Mouse (Mus musculus): ENCODE measurements around the gene Notch4. TPM values are rescaled to one million over a fixed set of nuclear protein-coding genes. Genes with fewer than 3 reads are reported as not detected.

Notch4 gene
- polyA plus RNA-seq, 1 experiment: 4.3 TPM

DNA sequence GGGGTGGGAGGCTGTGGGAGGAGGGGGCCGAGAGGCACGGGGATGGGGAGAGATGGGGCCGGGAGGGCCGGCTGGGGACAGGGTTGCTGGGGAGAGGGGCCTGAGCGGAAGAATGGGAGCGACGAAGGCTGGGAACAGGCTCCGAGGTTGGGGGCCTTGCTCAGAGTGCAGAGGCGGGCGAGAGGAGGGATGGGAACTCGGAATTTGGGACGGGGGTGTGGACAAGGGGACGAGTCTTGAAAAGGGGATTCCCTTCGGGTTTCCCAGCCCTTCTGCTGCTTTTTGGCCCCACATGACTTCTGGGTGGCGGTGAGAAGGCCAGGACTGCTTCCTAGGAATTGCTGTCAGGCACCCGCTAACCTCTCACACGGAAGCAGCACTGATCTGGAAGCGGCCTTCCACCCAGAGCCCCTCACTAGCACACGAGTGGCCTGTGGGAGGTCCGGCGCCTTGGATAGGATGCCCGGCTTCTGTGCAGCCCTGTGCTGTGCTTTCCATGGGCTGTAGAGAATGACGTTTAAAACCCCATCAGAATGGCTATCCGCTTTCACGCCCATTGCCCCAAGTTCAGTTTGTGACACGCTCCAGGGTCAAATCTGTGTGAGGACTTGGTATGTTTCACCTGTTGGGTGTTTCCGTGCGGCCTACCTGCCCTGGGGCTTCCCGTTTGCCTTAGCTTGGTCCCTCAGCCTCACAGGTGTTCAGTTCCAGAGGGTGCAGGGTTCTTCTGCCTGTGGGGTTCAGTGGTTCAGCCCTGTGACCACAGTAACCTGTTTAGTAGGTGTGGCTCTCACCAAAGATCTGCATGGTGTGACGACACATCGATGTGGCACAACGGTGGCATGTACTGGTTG is 42.3 kb downstream of the Notch4 start:
- H3K27ac ChIP-seq (ENCODE audit: insufficient read depth, low read length): no peak overlapping the region

DNA sequence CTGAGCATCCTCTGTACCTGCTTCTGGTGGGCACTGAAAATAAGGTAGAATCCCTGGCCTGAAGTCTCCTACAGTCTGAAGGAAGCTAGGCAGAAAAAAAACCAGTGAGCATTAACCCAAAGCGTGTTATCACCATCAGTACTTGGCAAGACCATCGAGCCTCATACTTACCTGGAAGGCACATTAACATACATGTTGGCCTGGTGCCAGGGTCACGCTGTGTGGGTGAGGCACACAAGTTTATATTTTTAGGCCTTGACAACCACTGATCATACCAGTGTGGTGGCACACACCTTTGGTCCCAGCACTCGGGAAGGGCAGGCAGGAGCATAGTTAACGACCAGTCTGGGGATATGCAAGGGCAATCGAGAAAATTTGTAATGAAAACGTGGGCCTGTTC is 43.9 kb downstream of the Notch4 start:
- Histone ChIP-seq H3K27me3 (ENCODE audit: control insufficient read depth, insufficient read depth, low read length) (no peaks in the 10 kb centered on the region), H3K27ac (ENCODE audit: insufficient read depth, low read length) (no peak overlapping the region), H3K4me3 (replicated peaks; ENCODE audit: insufficient read depth, low read depth, low read length) (no peak overlapping the region), H3K4me1 (ENCODE audit: control insufficient read depth, insufficient read depth, low read length) (peaks cover 23% of the 10 kb centered on the region)
- DNase-seq: no peak
- WGBS: 22% methylated on average over 7 of the region's 7 CpGs
- no peak for TF ChIP-seq CTCF (IDR thresholded peaks at IDR 0.05; ENCODE audit: borderline replicate concordance, insufficient read depth, low read depth, low read length)
- TF ChIP-seq POLR2A (IDR thresholded peaks at IDR 0.05; ENCODE audit: borderline replicate concordance, insufficient read depth, low read length): no peak

More for the DNA sequence above, 42.3 kb downstream of the Notch4 start:
- H3K4me1 ChIP-seq (ENCODE audit: control insufficient read depth, insufficient read depth, low read length): peaks cover 21% of the 10 kb centered on the region
- no peak for TF ChIP-seq POLR2A (IDR thresholded peaks at IDR 0.05; ENCODE audit: borderline replicate concordance, insufficient read depth, low read length)
- no peak for TF ChIP-seq CTCF (IDR thresholded peaks at IDR 0.05; ENCODE audit: borderline replicate concordance, insufficient read depth, low read depth, low read length)
- H3K4me3 ChIP-seq (replicated peaks; ENCODE audit: insufficient read depth, low read depth, low read length): peak overlapping the region; percentile 82
- DNase-seq: peak in 1 of 2 experiments; percentile 56
- WGBS: 11% methylated on average over 32 of the region's 32 CpGs
- H3K27me3 ChIP-seq (ENCODE audit: control insufficient read depth, insufficient read depth, low read length): no peaks in the 10 kb centered on the region

DNA sequence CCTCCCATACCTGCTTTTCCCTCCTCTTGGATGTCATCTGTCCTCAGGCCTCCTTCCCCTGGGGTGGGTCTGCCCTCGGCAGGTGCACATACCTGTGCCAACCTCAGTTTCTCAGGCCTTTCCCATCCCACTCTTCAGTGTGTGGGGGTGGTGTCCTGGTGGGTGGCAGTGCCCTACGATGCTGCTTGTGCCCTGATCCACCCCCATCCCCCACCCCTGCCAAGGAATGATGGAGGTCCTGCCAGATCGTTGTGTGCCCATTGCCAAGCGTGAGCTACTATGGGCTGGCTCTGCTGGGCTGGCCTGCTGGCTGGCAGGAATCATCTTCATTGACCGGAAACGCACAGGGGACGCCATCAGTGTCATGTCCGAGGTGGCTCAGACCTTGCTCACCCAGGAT is 47.0 kb downstream of the Notch4 start:
- WGBS: 14% methylated on average over 8 of the region's 8 CpGs
- Histone ChIP-seq H3K4me3 (replicated peaks; ENCODE audit: insufficient read depth, low read depth, low read length) (no peak overlapping the region), H3K27me3 (ENCODE audit: control insufficient read depth, insufficient read depth, low read length) (no peaks in the 10 kb centered on the region), H3K4me1 (ENCODE audit: control insufficient read depth, insufficient read depth, low read length) (peaks cover 23% of the 10 kb centered on the region), H3K27ac (ENCODE audit: insufficient read depth, low read length) (peak overlapping the region; percentile 23; the same call in 1 of the 2 replicates)
- TF ChIP-seq CTCF (IDR thresholded peaks at IDR 0.05; ENCODE audit: borderline replicate concordance, insufficient read depth, low read depth, low read length) (no peak), POLR2A (IDR thresholded peaks at IDR 0.05; ENCODE audit: borderline replicate concordance, insufficient read depth, low read length) (no peak)
- no peak for DNase-seq

DNA sequence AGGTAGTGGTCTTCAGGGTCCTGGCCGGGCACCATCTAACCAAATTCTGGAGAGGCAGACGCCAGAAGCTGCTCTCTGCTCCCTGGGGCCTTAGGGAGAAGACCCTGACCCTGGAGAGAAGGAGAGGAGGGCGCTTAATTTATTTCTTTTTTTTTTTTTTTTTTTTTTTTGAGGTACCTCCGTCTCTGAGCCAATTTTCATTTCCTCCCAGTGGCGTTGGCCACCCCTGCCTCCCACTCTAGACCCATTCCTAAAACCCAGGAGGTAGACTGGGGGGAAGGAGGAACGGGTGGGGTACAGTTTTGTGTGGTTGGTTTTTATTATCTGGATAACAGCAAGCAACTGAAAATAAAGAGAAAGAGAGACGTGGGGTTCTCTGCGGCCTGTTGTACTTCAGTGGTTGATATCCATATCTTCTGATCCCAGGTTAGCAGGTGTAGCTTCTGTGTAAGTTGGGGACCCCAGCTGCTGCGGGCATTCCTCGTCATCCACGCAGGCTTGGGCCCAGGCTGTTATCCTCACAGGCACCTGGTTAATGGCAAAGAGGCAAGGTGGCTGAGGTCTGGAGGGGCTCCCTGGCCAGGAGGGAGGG is 49.1 kb downstream of the Notch4 start:
- H3K27ac ChIP-seq (ENCODE audit: insufficient read depth, low read length): no peak overlapping the region
- 84% methylated on average over 11 of the region's 11 CpGs for WGBS
- no peak for DNase-seq
- peaks cover 15% of the 10 kb centered on the region for H3K4me1 ChIP-seq (ENCODE audit: control insufficient read depth, insufficient read depth, low read length)
- H3K4me3 ChIP-seq (replicated peaks; ENCODE audit: insufficient read depth, low read depth, low read length): no peak overlapping the region
- TF ChIP-seq POLR2A (IDR thresholded peaks at IDR 0.05; ENCODE audit: borderline replicate concordance, insufficient read depth, low read length) (no peak), CTCF (IDR thresholded peaks at IDR 0.05; ENCODE audit: borderline replicate concordance, insufficient read depth, low read depth, low read length) (no peak)
- no peaks in the 10 kb centered on the region for H3K27me3 ChIP-seq (ENCODE audit: control insufficient read depth, insufficient read depth, low read length)

DNA sequence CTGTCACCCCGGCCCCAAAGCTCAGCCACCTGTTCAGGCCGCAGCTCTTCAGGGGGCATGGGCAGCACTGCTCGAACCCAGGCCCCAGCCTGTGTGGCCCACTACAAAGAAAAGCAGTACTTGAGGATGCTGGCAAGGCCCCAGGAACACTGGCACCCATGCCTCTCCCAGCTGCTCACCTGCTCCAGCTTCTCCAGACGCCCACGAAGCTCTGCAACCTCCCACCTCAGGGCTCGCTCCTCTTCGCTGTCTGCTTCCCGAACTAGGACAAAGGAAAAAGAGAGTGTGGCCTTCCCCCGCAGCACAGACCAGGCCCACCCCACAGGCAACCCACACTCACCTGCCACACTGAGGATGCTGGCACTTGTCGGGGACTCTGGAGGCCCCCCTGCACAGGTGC is 49.8 kb downstream of the Notch4 start:
- WGBS: 70% methylated on average over 10 of the region's 10 CpGs
- H3K27ac ChIP-seq (ENCODE audit: insufficient read depth, low read length): no peak overlapping the region

DNA sequence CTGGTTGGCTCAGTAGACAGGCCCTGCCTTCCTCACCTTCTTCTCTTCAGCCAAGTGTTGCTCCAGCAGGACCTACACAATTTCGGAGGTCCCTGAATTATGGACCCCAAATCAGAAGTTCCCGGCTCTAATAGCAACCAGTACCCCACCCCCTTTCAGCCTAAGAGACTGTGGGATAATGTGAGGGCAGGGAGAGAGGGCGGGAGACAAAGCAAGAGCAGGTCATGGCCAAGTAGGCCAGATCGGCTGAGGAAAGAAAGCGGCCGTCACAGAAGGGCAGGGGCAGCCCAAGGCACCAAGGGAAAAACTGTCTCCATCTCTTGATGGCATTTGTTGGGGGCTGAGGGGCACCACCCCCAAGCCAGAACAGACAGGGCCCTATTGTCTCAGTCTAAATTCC is 51.8 kb downstream of the Notch4 start, which contains the start of gene Egfl8:
Gene Egfl8, minus strand, starts transcription at position 101 of the 400 bp plus-strand sequence.
- H3K27ac ChIP-seq (ENCODE audit: insufficient read depth, low read length): no peak within 1 kb of the TSS
- no peak for DNase-seq
- WGBS: 57% methylated on average over 6 of the region's 6 CpGs

More for the DNA sequence above, 49.8 kb downstream of the Notch4 start:
- TF ChIP-seq POLR2A (IDR thresholded peaks at IDR 0.05; ENCODE audit: borderline replicate concordance, insufficient read depth, low read length) (no peak), CTCF (IDR thresholded peaks at IDR 0.05; ENCODE audit: borderline replicate concordance, insufficient read depth, low read depth, low read length) (no peak)
- DNase-seq: no peak
- Histone ChIP-seq H3K4me3 (replicated peaks; ENCODE audit: insufficient read depth, low read depth, low read length) (no peak overlapping the region), H3K4me1 (ENCODE audit: control insufficient read depth, insufficient read depth, low read length) (peaks cover 15% of the 10 kb centered on the region), H3K27me3 (ENCODE audit: control insufficient read depth, insufficient read depth, low read length) (no peaks in the 10 kb centered on the region)

DNA sequence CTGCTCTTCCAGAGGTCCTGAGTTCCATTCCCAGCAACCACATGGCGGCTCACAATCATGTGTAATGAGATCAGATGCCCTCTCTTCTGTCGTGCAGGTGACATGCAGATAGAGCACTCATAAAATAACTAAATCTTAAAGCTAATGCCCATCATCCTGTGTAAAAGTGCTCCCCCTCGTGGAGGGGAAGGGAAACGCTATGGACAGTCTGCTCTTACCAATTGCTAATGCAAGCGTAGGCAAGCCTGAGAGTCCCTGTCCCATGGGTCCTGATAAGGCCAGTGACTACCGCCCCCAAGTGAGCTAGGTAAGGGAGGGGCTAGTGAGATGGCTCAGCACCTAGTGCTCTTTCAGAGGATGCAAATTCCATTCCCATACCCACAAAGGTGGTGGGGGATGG is 54.9 kb downstream of the Notch4 start:
- 17% methylated on average over 6 of the region's 6 CpGs for WGBS
- Histone ChIP-seq H3K4me3 (replicated peaks; ENCODE audit: insufficient read depth, low read depth, low read length) (no peak overlapping the region), H3K27ac (ENCODE audit: insufficient read depth, low read length) (no peak overlapping the region), H3K4me1 (ENCODE audit: control insufficient read depth, insufficient read depth, low read length) (no peaks in the 10 kb centered on the region), H3K27me3 (ENCODE audit: control insufficient read depth, insufficient read depth, low read length) (no peaks in the 10 kb centered on the region)
- peak; percentile 67 to 76 for DNase-seq
- peak; percentile 79 for TF ChIP-seq CTCF (IDR thresholded peaks at IDR 0.05; ENCODE audit: borderline replicate concordance, insufficient read depth, low read depth, low read length)
- TF ChIP-seq POLR2A (IDR thresholded peaks at IDR 0.05; ENCODE audit: borderline replicate concordance, insufficient read depth, low read length): no peak

More for the DNA sequence above, 51.8 kb downstream of the Notch4 start, which contains the start of gene Egfl8:
- TF ChIP-seq CTCF (IDR thresholded peaks at IDR 0.05; ENCODE audit: borderline replicate concordance, insufficient read depth, low read depth, low read length) (no peak), POLR2A (IDR thresholded peaks at IDR 0.05; ENCODE audit: borderline replicate concordance, insufficient read depth, low read length) (no peak)
- Histone ChIP-seq H3K27me3 (ENCODE audit: control insufficient read depth, insufficient read depth, low read length) (no peaks in the 10 kb centered on the region), H3K4me1 (ENCODE audit: control insufficient read depth, insufficient read depth, low read length) (peaks cover 8% of the 10 kb centered on the region), H3K4me3 (replicated peaks; ENCODE audit: insufficient read depth, low read depth, low read length) (no peak within 1 kb of the TSS)

Data from cerebellum, adult 2 months (tissue).